Mouse (Mus musculus) liver, embryonic 13.5 days (tissue): ENCODE results near the gene Mrpl48. TPM values are rescaled to one million over a fixed set of nuclear protein-coding genes. Genes with fewer than 3 reads are reported as not detected.
A peak's percentile ranks its signal among the peaks of the same experiment; 100 is the strongest.

Source experiments
- ATAC-seq: fragments of 200-750 bp; cut with Nextera tagmentation; 2 replicates; pipeline ENCODE4 v1.8.0; 2017; ENCODE audit warnings: low read depth, mild to moderate bottlenecking, moderate number of reproducible peaks, moderate library complexity
- DNase-seq: peaks from one replicate; pipeline ENCODE4 v3.0.0; 2022
- H3K27ac ChIP-seq: fragments of 300-500 bp; sonication (generic); 2 replicates; pipeline ENCODE4 v1.5.1; 2015; ENCODE audit warnings: moderate library complexity, mild to moderate bottlenecking, inconsistent platforms
- H3K27me3 ChIP-seq: fragments of 300-500 bp; sonication (generic); 2 replicates; pipeline ENCODE4 v1.6.1; 2015; ENCODE audit warnings: mild to moderate bottlenecking, inconsistent platforms
- H3K36me3 ChIP-seq: fragments of 300-500 bp; sonication (generic); 2 replicates; pipeline ENCODE4 v1.6.1; 2015; ENCODE audit warnings: mild to moderate bottlenecking, inconsistent platforms
- H3K4me1 ChIP-seq: fragments of 300-500 bp; sonication (generic); replicated peaks from 2 replicates; pipeline ENCODE4 v1.6.1; 2015; ENCODE audit warnings: inconsistent platforms
- H3K4me2 ChIP-seq: fragments of 300-500 bp; sonication (generic); 2 replicates; pipeline ENCODE4 v1.6.1; 2015; ENCODE audit warnings: inconsistent platforms, mild to moderate bottlenecking, moderate library complexity
- H3K4me3 ChIP-seq: fragments of 300-500 bp; sonication (generic); replicated peaks from 2 replicates; pipeline ENCODE4 v1.5.1; 2015; ENCODE audit warnings: mild to moderate bottlenecking, inconsistent platforms
- H3K9ac ChIP-seq: fragments of 300-500 bp; sonication (generic); 2 replicates; pipeline ENCODE4 v1.6.1; 2015; ENCODE audit warnings: mild to moderate bottlenecking, inconsistent platforms
- H3K9me3 ChIP-seq: fragments of 300-500 bp; sonication (generic); replicated peaks from 2 replicates; pipeline ENCODE4 v1.6.1; 2016; ENCODE audit warnings: inconsistent platforms
- WGBS: fragments of 180-500 bp; shearing (Covaris S2); methylation state at CpG from one replicate; pipeline ENCODE4 v1.1.7; 2015; ENCODE audit not compliant: insufficient replicate concordance; 5-methylcytosine and 5-hydroxymethylcytosine counted together
- polyA plus RNA-seq: library from polyadenylated mRNA; unstranded; fragments of >200 nt; fragmentation: Nextera tagmentation; extraction: Ambion mirVana; gene quantifications from 2 replicates; pipeline ENCODE4 v1.2.1, GENCODE M21; 2015

Gene Mrpl48
- polyA plus RNA-seq, 1 experiment from 2014 or later = 57.0 TPM

GRCm38 (mm10) chr7:100503076-100503475 is 105.0 kb downstream of the Mrpl48 start:
- H3K9ac ChIP-seq = peak overlapping the region; percentile 37

DNA sequence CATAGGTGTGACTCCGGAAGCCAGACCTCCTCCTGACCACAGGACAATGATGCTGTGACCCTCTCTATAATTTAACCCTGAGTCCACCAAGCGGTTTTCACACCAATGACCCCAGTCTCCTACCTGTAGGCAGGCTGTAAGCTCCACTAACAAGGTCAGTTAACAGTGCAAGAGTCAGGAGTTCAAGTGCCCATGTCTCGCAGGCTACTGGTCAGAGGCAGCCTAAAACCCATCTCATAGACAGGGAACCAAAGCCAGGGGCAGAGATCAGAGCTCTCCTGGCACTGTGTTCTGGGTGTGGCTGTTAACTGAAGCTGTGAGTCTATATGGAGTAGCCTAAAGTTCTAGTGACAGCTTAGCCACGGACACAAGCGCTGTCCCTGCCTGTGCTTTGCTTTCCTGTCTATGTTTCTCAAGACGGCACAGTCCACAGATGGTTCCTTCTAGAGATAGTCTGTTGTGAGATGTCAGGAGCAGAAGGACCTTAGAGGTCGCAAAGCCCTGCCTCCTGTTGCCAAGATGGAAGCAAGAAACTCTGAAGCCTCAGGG is 105.7 kb downstream of the Mrpl48 start:
- no peak for DNase-seq
- H3K36me3 ChIP-seq = peaks cover 35% of the 10 kb centered on the region
- 49% methylated on average over 7 of the region's 7 CpGs for WGBS
- H3K27me3 ChIP-seq = peaks cover 2% of the 10 kb centered on the region; the same call in 1 of the 2 replicates
- H3K4me3 ChIP-seq = no peak overlapping the region
- H3K9me3 ChIP-seq = no peaks in the 10 kb centered on the region
- peak overlapping the region; percentile 87 for H3K27ac ChIP-seq
- H3K4me1 ChIP-seq = peaks cover 78% of the 10 kb centered on the region
- peak overlapping the region; percentile 37; the same call in 1 of the 2 replicates for H3K9ac ChIP-seq
- ATAC-seq = peak; percentile 32
- H3K4me2 ChIP-seq = no peak overlapping the region

More at GRCm38 (mm10) chr7:100503076-100503475, 105.0 kb downstream of the Mrpl48 start:
- H3K4me3 ChIP-seq = no peak overlapping the region
- 34% methylated on average over 5 of the region's 5 CpGs for whole genome bisulfite sequencing
- H3K27me3 ChIP-seq = peaks cover 8% of the 10 kb centered on the region; the same call in 1 of the 2 replicates
- H3K27ac ChIP-seq = peak overlapping the region; percentile 87
- DNase-seq (no peak), ATAC-seq (peak; percentile 13)
- peaks cover 28% of the 10 kb centered on the region for H3K36me3 ChIP-seq
- no peaks in the 10 kb centered on the region for H3K9me3 ChIP-seq
- H3K4me1 ChIP-seq = peaks cover 71% of the 10 kb centered on the region
- H3K4me2 ChIP-seq = no peak overlapping the region

GRCm38 (mm10) chr7:100501844-100502373 is 106.2 kb downstream of the Mrpl48 start:
- Histone ChIP-seq H3K27ac (peak overlapping the region; percentile 87), H3K4me2 (no peak overlapping the region), H3K4me1 (peaks cover 83% of the 10 kb centered on the region), H3K36me3 (peaks cover 40% of the 10 kb centered on the region), H3K4me3 (no peak overlapping the region), H3K9ac (peak overlapping the region; percentile 43; the same call in 1 of the 2 replicates), H3K27me3 (no peaks in the 10 kb centered on the region), H3K9me3 (no peaks in the 10 kb centered on the region)
- peak; percentile 1; the same call in 1 of the 2 replicates for ATAC-seq
- WGBS = 42% methylated on average over 2 of the region's 2 CpGs
- DNase-seq = no peak

DNA sequence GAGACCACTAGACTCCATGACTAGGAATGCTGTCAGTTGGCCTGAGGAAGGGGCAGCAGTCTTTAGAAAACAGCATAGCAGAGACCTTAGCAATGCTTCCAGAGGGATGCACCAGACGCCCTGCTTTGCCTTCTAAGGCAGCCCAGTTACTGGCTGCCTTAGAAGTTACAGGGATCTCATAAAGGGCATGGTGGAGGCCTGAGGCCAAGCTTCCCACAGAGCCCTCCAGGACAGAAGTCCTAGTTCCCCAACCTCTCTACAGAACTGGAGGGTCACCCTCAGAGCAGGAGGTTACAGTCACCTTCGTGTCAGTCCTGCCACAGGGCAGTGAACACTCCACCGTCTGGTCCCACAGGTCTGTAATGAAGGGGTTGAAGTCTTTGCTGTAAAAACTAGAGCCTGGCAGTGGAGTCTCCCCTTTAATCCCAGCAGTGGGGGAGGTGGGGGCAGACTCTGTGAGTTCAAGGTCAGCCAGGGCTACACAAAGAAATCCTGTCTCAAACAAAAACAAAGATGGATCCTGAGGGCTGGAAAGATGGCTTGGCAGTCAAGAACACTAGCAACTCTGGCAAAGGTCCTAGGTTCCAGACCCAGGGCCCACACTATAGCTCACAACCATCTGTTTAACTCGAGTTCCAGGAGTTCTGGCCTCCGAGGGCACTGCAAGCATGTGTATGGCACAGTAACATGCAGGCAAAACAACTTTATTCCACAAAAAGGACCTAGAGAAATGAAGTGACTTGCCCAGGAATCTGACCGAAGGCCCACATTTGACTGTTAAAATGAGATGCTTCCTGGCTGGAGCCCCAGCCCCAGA is 106.9 kb downstream of the Mrpl48 start:
- H3K27ac ChIP-seq = peak overlapping the region; percentile 87
- peak; percentile 24 for ATAC-seq
- whole genome bisulfite sequencing = 61% methylated on average over 6 of the region's 6 CpGs

DNA sequence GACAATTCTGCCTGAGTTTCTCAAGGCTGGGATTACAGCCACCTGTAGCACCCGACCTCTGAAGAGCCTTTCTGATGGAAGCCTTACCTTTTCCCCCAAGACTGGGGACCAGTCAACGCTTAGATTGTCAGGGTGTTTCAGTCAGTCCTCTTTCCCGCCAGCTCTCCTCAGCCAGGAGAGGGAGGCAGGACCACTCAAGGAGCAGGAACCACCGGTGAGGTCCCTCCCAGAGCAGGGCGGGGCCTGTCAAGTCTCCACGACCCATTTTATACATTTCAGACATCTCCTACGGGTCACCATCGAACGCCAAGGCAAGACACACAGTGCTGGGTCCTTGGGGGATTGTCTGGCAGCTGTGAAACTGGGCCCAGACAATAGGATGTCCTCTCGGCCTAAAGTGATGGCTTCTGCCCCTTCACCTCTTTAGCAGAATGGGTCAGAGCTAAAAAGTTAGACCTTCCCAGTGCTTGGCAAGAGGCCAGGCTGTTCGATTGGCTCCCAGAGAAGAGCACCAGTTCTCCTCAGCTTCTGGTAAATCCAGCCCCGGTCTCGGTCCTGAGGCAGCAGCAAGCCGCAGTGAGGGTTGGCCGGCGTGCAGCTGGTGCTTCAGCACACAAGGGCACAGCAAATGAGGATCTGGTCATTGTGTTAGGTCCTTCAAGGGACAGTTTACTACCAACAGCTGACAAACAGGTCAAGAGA is 107.7 kb downstream of the Mrpl48 start:
- Histone ChIP-seq H3K9ac (peak overlapping the region; percentile 43), H3K4me1 (peaks cover 94% of the 10 kb centered on the region), H3K4me2 (no peak overlapping the region), H3K27ac (peak overlapping the region; percentile 87), H3K9me3 (no peaks in the 10 kb centered on the region), H3K36me3 (peaks cover 55% of the 10 kb centered on the region), H3K27me3 (no peaks in the 10 kb centered on the region), H3K4me3 (no peak overlapping the region)
- DNase-seq (no peak), ATAC-seq (peak; percentile 8)
- WGBS = 64% methylated on average over 16 of the region's 16 CpGs

More for the DNA sequence above, 106.9 kb downstream of the Mrpl48 start:
- Histone ChIP-seq H3K36me3 (peaks cover 47% of the 10 kb centered on the region), H3K4me3 (no peak overlapping the region), H3K9ac (peak overlapping the region; percentile 43), H3K9me3 (no peaks in the 10 kb centered on the region), H3K27me3 (no peaks in the 10 kb centered on the region), H3K4me2 (no peak overlapping the region), H3K4me1 (peaks cover 86% of the 10 kb centered on the region)
- DNase-seq = no peak

DNA sequence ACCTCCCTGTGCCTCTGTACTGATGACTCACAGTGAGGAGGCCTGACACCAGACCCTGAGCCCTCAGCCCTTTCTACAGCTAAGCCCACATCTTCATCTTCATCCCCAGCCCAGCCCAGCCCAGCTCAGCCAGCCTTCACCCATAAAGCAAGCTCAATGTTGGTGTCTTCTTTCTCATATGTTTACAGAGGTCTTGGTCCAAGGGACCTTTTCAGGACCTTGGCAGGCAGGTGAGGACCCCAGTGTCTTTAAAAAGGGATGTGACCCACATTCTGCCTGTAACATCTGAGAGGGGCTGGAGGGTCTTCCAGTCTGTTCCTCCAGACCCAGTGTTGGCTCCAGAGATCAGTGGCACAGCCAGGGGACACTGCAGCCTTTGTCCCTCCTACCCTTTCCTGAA is 108.6 kb downstream of the Mrpl48 start:
- Histone ChIP-seq H3K36me3 (peaks cover 64% of the 10 kb centered on the region), H3K4me3 (0 out of 2 replicates have a peak overlapping the region, but pooled peaks have one; percentile 6), H3K9me3 (no peaks in the 10 kb centered on the region), H3K9ac (peak overlapping the region; percentile 43; the same call in 1 of the 2 replicates), H3K27me3 (no peaks in the 10 kb centered on the region), H3K4me1 (peaks cover 100% of the 10 kb centered on the region), H3K27ac (peak overlapping the region; percentile 87), H3K4me2 (no peak overlapping the region)
- ATAC-seq (no peak), DNase-seq (no peak)

GRCm38 (mm10) chr7:100497982-100498381 is 110.1 kb downstream of the Mrpl48 start:
- no peak for DNase-seq
- no peak for ATAC-seq
- no peaks in the 10 kb centered on the region for H3K9me3 ChIP-seq
- peaks cover 87% of the 10 kb centered on the region for H3K4me1 ChIP-seq
- H3K4me2 ChIP-seq = peak overlapping the region; percentile 94
- H3K36me3 ChIP-seq = peaks cover 71% of the 10 kb centered on the region
- H3K27me3 ChIP-seq = no peaks in the 10 kb centered on the region
- peak overlapping the region; percentile 80 for H3K4me3 ChIP-seq
- H3K27ac ChIP-seq = 0 out of 2 replicates have a peak overlapping the region, but pooled peaks have one; percentile 87
- H3K9ac ChIP-seq = no peak overlapping the region
- WGBS = 86% methylated on average over 13 of the region's 13 CpGs

DNA sequence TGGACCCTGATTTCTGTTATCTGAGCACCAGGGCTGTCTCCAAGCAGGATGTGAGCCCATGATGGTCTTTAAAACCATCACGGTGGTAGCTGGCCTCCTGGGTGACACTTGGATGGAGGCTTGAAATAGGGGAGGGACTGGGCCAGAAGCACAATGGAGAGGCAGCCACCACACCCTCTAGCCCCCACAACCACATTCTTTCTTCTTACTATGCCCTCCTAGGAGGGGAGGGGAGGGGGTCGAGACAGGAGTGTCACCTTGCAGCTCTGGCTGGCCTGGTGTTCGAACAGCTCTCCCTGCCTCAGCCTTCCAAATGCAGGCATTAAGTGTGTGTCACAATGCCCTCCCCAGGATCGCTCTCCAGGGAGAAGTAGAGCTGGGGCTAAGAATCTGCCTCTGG is 110.7 kb downstream of the Mrpl48 start:
- peak overlapping the region; percentile 94 for H3K27ac ChIP-seq

GRCm38 (mm10) chr7:100496791-100497190 is 111.3 kb downstream of the Mrpl48 start:
- Histone ChIP-seq H3K36me3 (peaks cover 71% of the 10 kb centered on the region), H3K4me3 (peak overlapping the region; percentile 80), H3K9ac (peak overlapping the region; percentile 98), H3K4me2 (peak overlapping the region; percentile 94), H3K4me1 (peaks cover 86% of the 10 kb centered on the region), H3K27ac (peak overlapping the region; percentile 94), H3K27me3 (no peaks in the 10 kb centered on the region), H3K9me3 (no peaks in the 10 kb centered on the region)
- 94% methylated on average over 9 of the region's 9 CpGs for WGBS
- DNase-seq (no peak), ATAC-seq (no peak)

More for the DNA sequence above, 110.7 kb downstream of the Mrpl48 start:
- H3K9ac ChIP-seq = peak overlapping the region; percentile 98
- peak overlapping the region; percentile 94 for H3K4me2 ChIP-seq
- H3K9me3 ChIP-seq = no peaks in the 10 kb centered on the region
- DNase-seq (no peak), ATAC-seq (no peak)
- peaks cover 86% of the 10 kb centered on the region for H3K4me1 ChIP-seq
- H3K27me3 ChIP-seq = no peaks in the 10 kb centered on the region
- peak overlapping the region; percentile 80 for H3K4me3 ChIP-seq
- WGBS = 76% methylated on average over 4 of the region's 4 CpGs
- H3K36me3 ChIP-seq = peaks cover 71% of the 10 kb centered on the region

DNA sequence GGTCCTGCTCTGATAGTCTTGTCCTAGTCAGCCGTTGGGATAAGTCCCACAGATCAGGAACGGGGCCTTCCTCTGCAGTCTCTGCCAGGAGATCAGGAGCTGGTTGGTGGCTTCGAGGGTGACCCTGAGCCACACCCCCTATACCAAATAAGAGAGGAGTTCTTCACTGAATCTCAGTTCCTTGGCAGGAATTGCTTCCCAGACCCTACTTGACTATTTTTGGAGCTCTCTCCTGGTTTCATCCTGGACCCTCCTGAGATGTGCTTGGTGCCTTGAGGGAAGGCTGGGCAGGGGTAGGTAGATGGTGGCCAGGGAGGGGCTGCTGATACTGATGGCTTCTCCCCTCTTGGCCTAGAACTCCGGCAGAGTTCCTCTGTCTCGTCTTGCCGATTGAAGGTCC is 111.7 kb downstream of the Mrpl48 start:
- peak overlapping the region; percentile 94 for H3K27ac ChIP-seq
- peaks cover 86% of the 10 kb centered on the region for H3K4me1 ChIP-seq
- 76% methylated on average over 6 of the region's 6 CpGs for WGBS
- H3K27me3 ChIP-seq = no peaks in the 10 kb centered on the region
- peak overlapping the region; percentile 98 for H3K9ac ChIP-seq
- DNase-seq (no peak), ATAC-seq (no peak)
- peak overlapping the region; percentile 80 for H3K4me3 ChIP-seq
- peak overlapping the region; percentile 94 for H3K4me2 ChIP-seq
- no peaks in the 10 kb centered on the region for H3K9me3 ChIP-seq
- H3K36me3 ChIP-seq = peaks cover 71% of the 10 kb centered on the region
